Mouse (Mus musculus): ENCODE results near the gene Map4k1. TPM values are rescaled to one million over a fixed set of nuclear protein-coding genes. Genes with fewer than 3 reads are reported as not detected.

Gene Map4k1
- polyA plus RNA-seq, 1 experiment from 2014 or later, result 6.2 TPM

- no peaks in the 10 kb centered on the region for H3K27me3 ChIP-seq
- no peak overlapping the region for H3K4me2 ChIP-seq (replicated peaks)
- no peak for ATAC-seq (ENCODE audit: low FRiP score, low read depth)
- no peak overlapping the region for H3K27ac ChIP-seq (replicated peaks)
- no peaks in the 10 kb centered on the region for H3K36me3 ChIP-seq
- peaks cover 59% of the 10 kb centered on the region for H3K4me1 ChIP-seq
- 92% methylated on average over 6 of the region's 6 CpGs for WGBS
- no peak overlapping the region for H3K4me3 ChIP-seq
- no peaks in the 10 kb centered on the region for H3K9me3 ChIP-seq
- no peak overlapping the region for H3K9ac ChIP-seq (replicated peaks)
Measured at GRCm38 (mm10) chr7:28957286-28957685, 24.6 kb upstream of the Map4k1 start.

- Histone ChIP-seq H3K36me3 (no peaks in the 10 kb centered on the region), H3K4me2 (replicated peaks) (no peak overlapping the region), H3K9ac (replicated peaks) (no peak overlapping the region), H3K27me3 (no peaks in the 10 kb centered on the region), H3K9me3 (no peaks in the 10 kb centered on the region), H3K4me1 (peaks cover 52% of the 10 kb centered on the region), H3K27ac (replicated peaks) (no peak overlapping the region), H3K4me3 (no peak overlapping the region)
- 58% methylated on average over 1 of the region's 1 CpGs for WGBS
- no peak for ATAC-seq (ENCODE audit: low FRiP score, low read depth)
Measured at GRCm38 (mm10) chr7:28957997-28958725, 23.7 kb upstream of the Map4k1 start.

- no peak for ATAC-seq (ENCODE audit: low FRiP score, low read depth)
- Histone ChIP-seq H3K27ac (replicated peaks) (no peak overlapping the region), H3K27me3 (no peaks in the 10 kb centered on the region), H3K9me3 (no peaks in the 10 kb centered on the region), H3K4me1 (peaks cover 46% of the 10 kb centered on the region), H3K4me2 (replicated peaks) (peak overlapping the region; percentile 90; the same call in 1 of the 2 replicates), H3K36me3 (no peaks in the 10 kb centered on the region), H3K4me3 (no peak overlapping the region), H3K9ac (replicated peaks) (no peak overlapping the region)
- WGBS, result 58% methylated on average over 1 of the region's 1 CpGs
Measured at GRCm38 (mm10) chr7:28958770-28959169, 23.1 kb upstream of the Map4k1 start.

GRCm38 (mm10) chr7:28959505-28960045, 22.3 kb upstream of the Map4k1 start:
- Histone ChIP-seq H3K27ac (replicated peaks) (no peak overlapping the region), H3K4me2 (replicated peaks) (peak overlapping the region; percentile 90), H3K9ac (replicated peaks) (peak overlapping the region; percentile 91), H3K36me3 (no peaks in the 10 kb centered on the region), H3K9me3 (no peaks in the 10 kb centered on the region), H3K27me3 (no peaks in the 10 kb centered on the region), H3K4me3 (peak overlapping the region; percentile 98; the same call in 1 of the 2 replicates), H3K4me1 (peaks cover 42% of the 10 kb centered on the region)
- no peak for ATAC-seq (ENCODE audit: low FRiP score, low read depth)
- WGBS, result 51% methylated on average over 6 of the region's 6 CpGs

- no peak for ATAC-seq (ENCODE audit: low FRiP score, low read depth)
- H3K27ac ChIP-seq (replicated peaks), result no peak overlapping the region
- H3K9ac ChIP-seq (replicated peaks), result peak overlapping the region; percentile 91
- peak overlapping the region; percentile 98 for H3K4me3 ChIP-seq
- peaks cover 33% of the 10 kb centered on the region for H3K4me1 ChIP-seq
- no peaks in the 10 kb centered on the region for H3K36me3 ChIP-seq
- no peaks in the 10 kb centered on the region for H3K9me3 ChIP-seq
- H3K27me3 ChIP-seq, result no peaks in the 10 kb centered on the region
- H3K4me2 ChIP-seq (replicated peaks), result peak overlapping the region; percentile 90
- 34% methylated on average over 9 of the region's 9 CpGs for WGBS
Measured at GRCm38 (mm10) chr7:28960354-28961046, 21.4 kb upstream of the Map4k1 start.

GRCm38 (mm10) chr7:28961584-28961926, 20.3 kb upstream of the Map4k1 start:
- WGBS, result 1% methylated on average over 7 of the region's 7 CpGs
- ATAC-seq (ENCODE audit: low FRiP score, low read depth), result no peak
- Histone ChIP-seq H3K36me3 (no peaks in the 10 kb centered on the region), H3K4me3 (peak overlapping the region; percentile 98), H3K4me2 (replicated peaks) (peak overlapping the region; percentile 90), H3K27me3 (no peaks in the 10 kb centered on the region), H3K9me3 (no peaks in the 10 kb centered on the region), H3K9ac (replicated peaks) (peak overlapping the region; percentile 91), H3K27ac (replicated peaks) (peak overlapping the region; percentile 86), H3K4me1 (peaks cover 30% of the 10 kb centered on the region)

- no peaks in the 10 kb centered on the region for H3K9me3 ChIP-seq
- peak within 1 kb of the TSS; percentile 91 for H3K9ac ChIP-seq (replicated peaks)
- H3K4me3 ChIP-seq, result peak within 1 kb of the TSS; percentile 98
- under 1% methylated on average over 76 of the region's 76 CpGs for WGBS
- no peaks in the 10 kb centered on the region for H3K27me3 ChIP-seq
- H3K4me1 ChIP-seq, result peaks cover 30% of the 10 kb centered on the region
- ATAC-seq (ENCODE audit: low FRiP score, low read depth), result peak; percentile 89
- no peaks in the 10 kb centered on the region for H3K36me3 ChIP-seq
- peak within 1 kb of the TSS; percentile 86 for H3K27ac ChIP-seq (replicated peaks)
- H3K4me2 ChIP-seq (replicated peaks), result peak within 1 kb of the TSS; percentile 90
Measured at GRCm38 (mm10) chr7:28961927-28962670, 19.8 kb upstream of the Map4k1 start, which contains the start of gene Actn4. Gene Actn4, minus strand, starts transcription at chr7:28962340.

- no peaks in the 10 kb centered on the region for H3K36me3 ChIP-seq
- H3K4me1 ChIP-seq, result peaks cover 30% of the 10 kb centered on the region
- no peak overlapping the region for H3K27ac ChIP-seq (replicated peaks)
- ATAC-seq (ENCODE audit: low FRiP score, low read depth), result no peak
- H3K4me3 ChIP-seq, result no peak overlapping the region
- H3K9me3 ChIP-seq, result no peaks in the 10 kb centered on the region
- no peak overlapping the region for H3K4me2 ChIP-seq (replicated peaks)
- no peaks in the 10 kb centered on the region for H3K27me3 ChIP-seq
- no peak overlapping the region for H3K9ac ChIP-seq (replicated peaks)
- WGBS, result 78% methylated on average over 3 of the region's 3 CpGs
Measured at GRCm38 (mm10) chr7:28963399-28963923, 18.4 kb upstream of the Map4k1 start.

- H3K4me3 ChIP-seq, result no peak overlapping the region
- H3K27me3 ChIP-seq, result no peaks in the 10 kb centered on the region
- no peak overlapping the region for H3K9ac ChIP-seq (replicated peaks)
- 74% methylated on average over 5 of the region's 5 CpGs for WGBS
- no peak for ATAC-seq (ENCODE audit: low FRiP score, low read depth)
- H3K36me3 ChIP-seq, result peaks cover 8% of the 10 kb centered on the region
- no peak overlapping the region for H3K27ac ChIP-seq (replicated peaks)
- H3K4me1 ChIP-seq, result peaks cover 11% of the 10 kb centered on the region
- H3K4me2 ChIP-seq (replicated peaks), result no peak overlapping the region
- H3K9me3 ChIP-seq, result no peaks in the 10 kb centered on the region
Measured at GRCm38 (mm10) chr7:28965346-28965840, 16.5 kb upstream of the Map4k1 start.

GRCm38 (mm10) chr7:28966181-28966580, 15.7 kb upstream of the Map4k1 start:
- Histone ChIP-seq H3K4me2 (replicated peaks) (no peak overlapping the region), H3K36me3 (peaks cover 15% of the 10 kb centered on the region), H3K9ac (replicated peaks) (no peak overlapping the region), H3K4me3 (no peak overlapping the region), H3K4me1 (peaks cover 3% of the 10 kb centered on the region), H3K27me3 (no peaks in the 10 kb centered on the region), H3K27ac (replicated peaks) (no peak overlapping the region), H3K9me3 (no peaks in the 10 kb centered on the region)
- WGBS, result 88% methylated on average over 4 of the region's 5 CpGs
- no peak for ATAC-seq (ENCODE audit: low FRiP score, low read depth)

GRCm38 (mm10) chr7:28966751-28967505, 14.9 kb upstream of the Map4k1 start:
- Histone ChIP-seq H3K9me3 (no peaks in the 10 kb centered on the region), H3K9ac (replicated peaks) (no peak overlapping the region), H3K4me2 (replicated peaks) (no peak overlapping the region), H3K27ac (replicated peaks) (no peak overlapping the region), H3K27me3 (no peaks in the 10 kb centered on the region), H3K36me3 (peaks cover 23% of the 10 kb centered on the region), H3K4me1 (no peaks in the 10 kb centered on the region), H3K4me3 (no peak overlapping the region)
- 67% methylated on average over 4 of the region's 4 CpGs for WGBS
- no peak for ATAC-seq (ENCODE audit: low FRiP score, low read depth)

All from midbrain, embryonic 12.5 days (tissue).